Mouse (Mus musculus) ES-E14 (cell line): ENCODE measurements around the gene Cntnap2.

Source experiments
- CHD2 ChIP-seq: IDR thresholded peaks from 2 replicates; pipeline ENCODE4 v1.6.1; 2014; ENCODE audit warnings: mild to moderate bottlenecking, low read depth, low read length, inconsistent platforms
- HCFC1 ChIP-seq: IDR thresholded peaks from 2 replicates; pipeline ENCODE4 v1.6.1; 2012; ENCODE audit warnings: low read length, inconsistent platforms, borderline replicate concordance; ENCODE audit not compliant: insufficient read depth
- MAFK ChIP-seq: IDR thresholded peaks from 2 replicates; pipeline ENCODE4 v1.6.1; 2014; ENCODE audit warnings: mild to moderate bottlenecking, low read depth, low read length, inconsistent platforms; ENCODE audit not compliant: insufficient read depth
- ZC3H11A ChIP-seq: IDR thresholded peaks from 2 replicates; pipeline ENCODE4 v1.6.1; 2012; ENCODE audit warnings: low read depth, mild to moderate bottlenecking, inconsistent platforms, low read length, borderline replicate concordance
- ZNF384 ChIP-seq: IDR thresholded peaks from 2 replicates; pipeline ENCODE4 v1.6.1; 2012; ENCODE audit warnings: low read depth, low read length, inconsistent platforms

DNA sequence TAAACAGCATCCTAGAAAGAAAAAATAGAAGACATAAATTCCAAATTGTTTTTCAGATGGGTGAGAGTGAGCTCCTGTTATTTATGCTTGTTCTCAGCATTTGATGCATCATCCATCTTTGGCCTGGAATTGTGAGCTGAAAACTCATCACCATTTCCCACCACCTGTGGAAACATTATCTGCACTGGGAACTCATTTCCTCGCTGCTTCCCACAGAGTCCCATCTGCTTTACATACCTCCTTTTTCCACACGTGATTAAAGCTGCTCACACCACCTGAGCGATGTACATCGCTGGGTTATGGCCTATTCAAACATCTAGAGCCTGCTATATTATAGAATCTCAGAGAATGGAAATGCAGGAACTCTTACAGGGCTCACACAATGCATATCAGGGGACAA is 1413.5 kb downstream of the Cntnap2 start:
- TF ChIP-seq ZNF384 (no peak), CHD2 (no peak), ZC3H11A (no peak), HCFC1 (no peak), MAFK (no peak)
